Mouse (Mus musculus): ENCODE measurements around the gene Cblc.
A peak's percentile ranks its signal among the peaks of the same experiment; 100 is the strongest.
"Not testable (repeated sequence)": the region's sequence is repeated elsewhere in the genome, so short reads cannot be mapped to it uniquely, and the experiment has no call there.

The Cblc gene

GRCm38 (mm10) chr7:19818440-19818839 lies 21.8 kb upstream of the Cblc start:
- no peak for DNase-seq

GRCm38 (mm10) chr7:19817382-19818105 lies 20.9 kb upstream of the Cblc start:
- peak; percentile 85 for DNase-seq

DNA sequence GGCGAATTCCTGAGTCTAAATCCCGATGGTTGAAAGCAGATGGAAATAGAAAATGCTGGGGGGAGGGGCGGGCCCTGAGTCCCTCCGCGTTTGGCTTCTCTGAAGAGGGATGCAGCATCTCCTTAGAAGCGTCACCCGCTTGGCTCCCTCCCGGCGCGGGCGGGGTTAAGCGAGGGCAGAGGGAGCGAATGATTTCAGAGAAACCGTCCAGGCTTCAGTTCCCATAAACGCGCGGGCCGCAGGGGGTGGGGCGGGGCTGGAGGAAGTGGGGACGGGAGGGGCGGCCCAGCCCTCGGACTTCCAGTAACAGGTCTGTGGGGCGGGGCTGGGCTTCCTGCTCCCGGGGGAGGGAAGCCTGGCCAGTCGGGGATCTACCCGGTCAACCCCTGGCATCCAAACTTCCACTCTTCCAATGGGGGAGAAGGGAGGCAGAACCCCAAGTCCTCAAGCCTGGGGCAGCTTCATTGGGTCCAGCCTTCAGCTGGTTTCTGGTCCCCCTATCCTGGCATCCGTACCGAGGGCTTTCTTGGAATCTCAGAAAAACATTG lies 19.7 kb upstream of the Cblc start:
- peak; percentile 73 for DNase-seq

GRCm38 (mm10) chr7:19815296-19816223 lies 19.0 kb upstream of the Cblc start:
- no peak for DNase-seq

- DNase-seq, result no peak
These were observed 17.0 kb upstream of the Cblc start for GRCm38 (mm10) chr7:19813579-19814122.

DNA sequence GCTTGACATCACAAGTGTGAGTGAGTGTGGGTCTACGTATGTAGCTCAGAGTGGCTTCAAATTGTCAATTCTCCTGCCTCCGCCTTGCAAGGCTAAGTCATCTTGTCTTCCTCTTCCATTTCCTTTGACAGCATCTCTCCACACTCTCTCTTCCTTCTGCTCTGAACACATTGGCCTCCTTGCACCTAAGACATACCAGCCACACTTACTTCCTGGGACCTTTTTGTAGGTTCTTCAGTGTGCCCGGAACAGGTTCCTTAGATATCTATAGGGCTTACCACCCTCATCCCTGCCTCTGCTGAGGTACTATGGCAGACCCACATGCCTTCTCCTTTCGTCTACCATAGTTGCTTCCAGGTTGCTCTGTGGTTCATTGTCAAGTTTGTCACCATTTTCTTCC lies 16.6 kb upstream of the Cblc start:
- DNase-seq, result no peak

GRCm38 (mm10) chr7:19811114-19811513 lies 14.5 kb upstream of the Cblc start:
- DNase-seq, result no peak

GRCm38 (mm10) chr7:19809369-19809768 lies 12.8 kb upstream of the Cblc start:
- no peak for DNase-seq

- no peak for DNase-seq
These were observed 9.9 kb upstream of the Cblc start for GRCm38 (mm10) chr7:19806356-19806969.

GRCm38 (mm10) chr7:19802995-19803394 lies 6.4 kb upstream of the Cblc start:
- peak; percentile 79 for DNase-seq

DNA sequence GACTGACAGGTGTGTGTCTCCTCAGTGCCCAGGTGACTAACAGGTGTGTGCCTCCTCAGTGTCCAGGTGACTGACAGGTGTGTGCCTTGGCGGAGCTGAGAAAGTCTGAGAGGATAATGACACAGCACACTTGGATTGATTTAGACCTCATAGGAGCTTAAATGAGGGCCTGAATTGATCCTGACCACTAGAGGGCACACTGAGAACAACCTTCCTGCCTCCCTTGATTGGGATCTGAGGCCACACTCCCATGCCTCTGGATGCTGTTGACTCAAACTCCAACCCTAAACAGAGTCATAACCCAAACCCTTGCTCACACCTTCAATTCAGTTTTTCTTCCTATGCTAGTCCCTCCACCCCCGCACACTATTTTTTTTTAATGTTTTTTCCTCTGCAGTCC lies 4.2 kb upstream of the Cblc start:
- DNase-seq, result peak; percentile 41

DNA sequence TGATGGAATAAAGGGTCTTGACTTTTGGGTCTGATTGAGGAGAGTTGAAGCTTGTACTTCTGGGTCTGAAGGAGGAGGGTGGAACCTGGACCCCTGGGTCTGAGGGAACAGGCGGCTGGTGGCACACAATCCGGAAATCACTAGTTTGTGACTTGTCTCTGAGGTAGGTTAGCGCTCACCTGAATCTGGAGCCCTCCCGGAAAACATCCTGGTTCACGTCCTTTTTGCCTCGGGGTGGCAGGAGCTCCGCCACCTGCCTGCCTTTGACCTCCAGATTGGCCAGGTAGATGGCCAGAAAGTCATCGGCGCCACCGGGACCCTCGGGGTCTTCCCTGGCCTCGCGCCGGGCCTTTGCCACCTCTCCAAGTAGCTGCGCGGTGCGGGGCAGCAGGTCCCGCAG lies 355 bp downstream of the Cblc start:
- DNase-seq, result no peak

DNA sequence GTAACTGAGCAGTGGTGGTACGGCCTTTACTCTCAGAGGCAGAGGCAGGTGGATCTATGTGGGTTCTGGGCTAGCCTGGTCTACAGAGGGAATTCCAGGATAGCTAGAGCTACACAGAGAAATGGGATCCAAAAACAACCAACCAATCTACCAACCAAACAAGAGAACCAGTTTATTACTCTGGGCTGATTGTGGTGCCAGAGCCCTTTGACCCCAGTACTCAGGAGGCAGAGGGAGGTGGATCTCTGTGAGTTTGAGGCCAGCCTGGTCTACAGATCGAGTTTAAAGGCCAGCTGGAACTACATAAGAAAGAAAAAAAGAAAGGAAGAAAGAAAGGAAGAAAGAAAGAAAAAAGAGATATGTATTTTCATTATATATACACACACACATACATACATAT lies 1.4 kb downstream of the Cblc start:
- DNase-seq, result no peak

- no peak for DNase-seq
These were observed 3.6 kb downstream of the Cblc start for GRCm38 (mm10) chr7:19792701-19793630.

DNA sequence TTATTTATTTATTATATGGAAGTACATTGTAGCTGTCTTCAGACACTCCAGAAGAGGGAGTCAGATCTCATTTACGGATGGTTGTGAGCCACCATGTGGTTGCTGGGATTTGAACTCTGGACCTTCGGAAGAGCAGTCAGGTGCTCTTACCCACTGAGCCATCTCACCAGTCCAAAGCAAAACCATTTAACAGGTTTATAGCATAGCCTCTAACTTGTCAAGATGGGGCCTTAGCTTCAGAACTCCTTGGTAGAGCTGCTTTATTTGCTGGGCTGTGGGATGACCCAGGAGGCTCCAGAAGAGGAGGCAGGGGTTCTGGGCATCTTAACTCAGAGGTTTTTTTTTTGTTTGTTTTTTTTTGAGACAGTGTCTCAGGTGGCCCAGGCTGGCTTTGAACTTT lies 5.1 kb downstream of the Cblc start:
- not testable (repeated sequence) for DNase-seq

GRCm38 (mm10) chr7:19789904-19790347 lies 6.7 kb downstream of the Cblc start:
- peak; percentile 91 for DNase-seq

GRCm38 (mm10) chr7:19785874-19786458 lies 10.6 kb downstream of the Cblc start:
- DNase-seq, result no peak

DNA sequence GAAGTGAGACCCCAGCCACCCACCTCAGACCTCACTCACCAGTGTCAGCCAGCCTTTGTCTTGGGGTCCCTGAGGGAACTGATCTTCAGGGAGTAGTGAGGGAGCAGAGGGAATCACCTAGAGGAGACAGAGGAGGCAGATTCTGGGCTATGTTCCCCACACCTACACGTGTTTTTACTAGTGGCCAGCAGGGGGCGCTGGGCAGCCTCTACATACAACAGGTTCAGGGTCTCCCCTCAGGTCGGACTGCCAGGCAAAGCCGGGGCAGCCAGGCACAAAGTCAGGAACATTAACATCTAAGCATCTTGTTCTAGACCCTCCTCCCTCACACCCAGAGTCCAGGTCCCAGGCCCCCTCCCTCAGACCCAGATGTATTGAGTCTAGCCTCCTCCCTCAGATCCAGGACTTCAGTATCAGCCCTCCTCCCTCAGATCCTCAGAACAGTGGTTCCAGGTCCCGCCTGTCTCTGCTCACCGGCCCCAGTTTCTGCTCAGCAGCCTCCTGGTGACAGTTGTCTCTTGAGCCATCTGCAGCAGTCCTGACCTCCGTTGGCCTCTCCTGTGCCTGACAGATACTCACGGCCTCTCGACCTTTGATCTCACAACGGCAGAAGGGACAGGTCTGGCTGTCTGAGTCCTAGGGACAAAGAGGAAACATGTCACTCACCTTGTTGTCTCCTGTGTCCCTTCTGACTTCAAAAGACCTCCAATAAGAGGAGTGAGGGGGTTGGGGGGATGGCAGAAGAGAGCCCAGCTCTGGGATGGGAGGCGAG lies 11.7 kb downstream of the Cblc start:
- peak; percentile 26 for DNase-seq

DNA sequence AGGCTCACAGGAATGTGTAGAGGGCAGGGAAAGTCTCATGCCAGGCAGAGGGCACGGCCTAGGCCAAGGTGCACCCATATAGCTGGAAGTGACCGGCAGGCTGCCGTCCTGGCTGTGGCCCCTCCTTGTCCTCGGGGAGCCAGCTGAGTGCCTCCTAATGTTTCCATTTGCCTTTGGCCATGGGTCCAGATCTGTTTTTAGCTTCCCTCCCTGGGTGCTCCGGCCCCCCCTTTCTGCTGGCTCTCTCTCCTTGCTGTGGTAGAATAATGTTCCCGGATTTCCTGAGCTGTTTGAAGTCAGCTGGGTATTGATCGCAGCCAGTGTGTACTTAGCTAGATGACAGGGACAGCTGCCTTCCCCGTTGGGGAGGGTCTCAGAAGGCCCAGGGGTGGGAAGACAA lies 13.0 kb downstream of the Cblc start:
- no peak for DNase-seq

DNA sequence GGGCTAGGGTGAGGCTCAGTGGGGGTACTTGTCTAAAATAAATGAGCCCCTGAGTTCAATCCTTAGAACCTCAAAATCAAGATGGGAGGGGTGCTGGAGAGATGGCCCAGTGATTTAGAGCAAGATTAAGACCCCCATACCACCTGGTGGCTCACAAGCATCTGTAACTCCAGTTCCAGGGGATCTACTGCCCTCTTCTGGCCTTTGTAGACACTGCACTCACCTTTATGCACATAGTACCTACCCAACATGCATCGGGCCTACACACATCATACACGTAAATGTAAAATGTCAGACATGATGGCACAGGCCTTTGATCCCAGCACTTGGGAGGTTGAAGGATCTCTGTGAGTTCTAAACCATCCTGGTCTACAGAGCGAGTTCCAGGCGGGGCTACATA lies 14.0 kb downstream of the Cblc start:
- DNase-seq, result no peak

GRCm38 (mm10) chr7:19781741-19782140 lies 14.9 kb downstream of the Cblc start:
- no peak for DNase-seq

All from thymus, postnatal 25 days (tissue).